ENCODE assay signal across 28 mouse cellular contexts in genomic region chr14:73086425-73086824, GRCm38 (mm10). TPM values are rescaled to one million over a fixed set of nuclear protein-coding genes. Genes with fewer than 3 reads are reported as not detected.
"Had no signal": no experiment of that assay in that cellular context is flagged by ENCODE, and none has a peak within 500 bp of the region (broad histone marks: within the 10 kb centered on the region; RNA-seq: fewer than 3 reads in every experiment).

No protein-coding gene starts in this region.

- H3K27ac ChIP-seq: gastrocnemius, adult 2 months; heart, embryonic 10.5 days; hindbrain, embryonic 10.5 days; hindbrain, embryonic 12.5 days; hindbrain, embryonic 14.5 days; intestine, embryonic 15.5 days; layer of hippocampus, adult 2 months; left cerebral cortex, adult 2 months; limb, embryonic 12.5 days; liver, embryonic 13.5 days; liver, embryonic 15.5 days had no signal

- DNase-seq: gastrocnemius, adult 2 months; gastrocnemius, postnatal 10 days; gastrocnemius, postnatal 25 days; heart, postnatal 10 days; heart, postnatal 4 days; kidney, adult 18-20 months; kidney, adult 8-10 months; kidney, postnatal 10 days; kidney, postnatal 25 days; kidney, postnatal 4 days; liver, embryonic 13.5 days; liver, postnatal 0 days had no signal

- H3K9me3 ChIP-seq: heart, embryonic 10.5 days; heart, embryonic 12.5 days; hindbrain, embryonic 10.5 days; hindbrain, embryonic 12.5 days; intestine, embryonic 15.5 days; limb, embryonic 12.5 days; liver, embryonic 13.5 days; liver, embryonic 15.5 days had no signal

- H3K4me1 ChIP-seq: heart, embryonic 10.5 days; heart, embryonic 12.5 days; hindbrain, embryonic 10.5 days; hindbrain, embryonic 12.5 days; intestine, embryonic 15.5 days; limb, embryonic 12.5 days; liver, embryonic 13.5 days; liver, embryonic 15.5 days had no signal

- ATAC-seq: hindbrain, embryonic 16.5 days; inflammation-experienced regulatory T-cells, adult 6 months; intestine, embryonic 15.5 days; intestine, postnatal 0 days; liver, postnatal 0 days had no signal

- H3K27me3 ChIP-seq: heart, embryonic 12.5 days; hindbrain, embryonic 12.5 days; intestine, embryonic 15.5 days; limb, embryonic 12.5 days; liver, embryonic 13.5 days; liver, embryonic 15.5 days had no signal

- H3K36me3 ChIP-seq: heart, embryonic 10.5 days; heart, embryonic 12.5 days; hindbrain, embryonic 10.5 days; hindbrain, embryonic 12.5 days; intestine, embryonic 15.5 days; limb, embryonic 12.5 days; liver, embryonic 13.5 days; liver, embryonic 15.5 days had no signal

- H3K4me2 ChIP-seq: heart, embryonic 12.5 days; hindbrain, embryonic 12.5 days; hindbrain, embryonic 14.5 days; intestine, embryonic 15.5 days; limb, embryonic 12.5 days; liver, embryonic 13.5 days; liver, embryonic 15.5 days had no signal

- H3K9ac ChIP-seq: heart, embryonic 12.5 days; hindbrain, embryonic 12.5 days; hindbrain, embryonic 14.5 days; intestine, embryonic 15.5 days; limb, embryonic 12.5 days; liver, embryonic 13.5 days; liver, embryonic 15.5 days; liver, postnatal 0 days had no signal

- H3K4me3 ChIP-seq: gastrocnemius, adult 2 months; heart, embryonic 10.5 days; heart, embryonic 12.5 days; hindbrain, embryonic 10.5 days; hindbrain, embryonic 12.5 days; intestine, embryonic 15.5 days; layer of hippocampus, adult 2 months; left cerebral cortex, adult 2 months; limb, embryonic 12.5 days; liver, embryonic 13.5 days; liver, embryonic 15.5 days had no signal

RNA-seq across cellular contexts. Expression of gene Cysltr2, which starts 37.5 kb away (rescaled TPM):
- total RNA-seq: gastrocnemius, adult 2 months; gastrocnemius, postnatal 25 days; gastrocnemius, postnatal 4 days; heart, postnatal 25 days; heart, postnatal 4 days had no signal
- polyA plus RNA-seq: heart, embryonic 12.5 days; heart, embryonic 14.5 days; hindbrain, embryonic 10.5 days; hindbrain, embryonic 12.5 days; hindbrain, embryonic 14.5 days; limb, embryonic 12.5 days had no signal
